Mouse (Mus musculus): ENCODE data around the gene Rab24. TPM values are rescaled to one million over a fixed set of nuclear protein-coding genes. Genes with fewer than 3 reads are reported as not detected.
A peak's percentile ranks its signal among the peaks of the same experiment; 100 is the strongest.

The Rab24 gene
- polyA plus RNA-seq, 1 experiment from 2014 or later = 109 TPM

GRCm38 (mm10) chr13:55339259-55339658, 17.5 kb upstream of the Rab24 start:
- peaks cover 9% of the 10 kb centered on the region for H3K36me3 ChIP-seq
- H3K4me2 ChIP-seq (replicated peaks) = no peak overlapping the region
- H3K9me3 ChIP-seq = no peaks in the 10 kb centered on the region
- no peaks in the 10 kb centered on the region for H3K4me1 ChIP-seq
- H3K27ac ChIP-seq = no peak overlapping the region
- no peak overlapping the region for H3K9ac ChIP-seq
- 37% methylated on average over 2 of the region's 2 CpGs for WGBS
- no peaks in the 10 kb centered on the region for H3K27me3 ChIP-seq (replicated peaks)
- no peak for ATAC-seq (ENCODE audit: low FRiP score, low read depth)
- H3K4me3 ChIP-seq = no peak overlapping the region

GRCm38 (mm10) chr13:55338131-55339054, 16.6 kb upstream of the Rab24 start:
- Histone ChIP-seq H3K9me3 (no peaks in the 10 kb centered on the region), H3K4me1 (no peaks in the 10 kb centered on the region), H3K4me3 (no peak overlapping the region), H3K27ac (no peak overlapping the region), H3K4me2 (replicated peaks) (no peak overlapping the region), H3K9ac (no peak overlapping the region), H3K36me3 (0 out of 2 replicates have a peak, but pooled peaks cover under 1% of the 10 kb centered on the region), H3K27me3 (replicated peaks) (no peaks in the 10 kb centered on the region)
- 63% methylated on average over 12 of the region's 12 CpGs for WGBS
- no peak for ATAC-seq (ENCODE audit: low FRiP score, low read depth)

GRCm38 (mm10) chr13:55337341-55337975, 15.7 kb upstream of the Rab24 start:
- H3K4me1 ChIP-seq = no peaks in the 10 kb centered on the region
- no peak overlapping the region for H3K9ac ChIP-seq
- H3K4me2 ChIP-seq (replicated peaks) = no peak overlapping the region
- H3K27ac ChIP-seq = no peak overlapping the region
- ATAC-seq (ENCODE audit: low FRiP score, low read depth) = no peak
- no peak overlapping the region for H3K4me3 ChIP-seq
- no peaks in the 10 kb centered on the region for H3K27me3 ChIP-seq (replicated peaks)
- no peaks in the 10 kb centered on the region for H3K9me3 ChIP-seq
- WGBS = 70% methylated on average over 10 of the region's 10 CpGs
- no peaks in the 10 kb centered on the region for H3K36me3 ChIP-seq

GRCm38 (mm10) chr13:55335701-55336100, 14.0 kb upstream of the Rab24 start:
- no peak overlapping the region for H3K4me2 ChIP-seq (replicated peaks)
- H3K27me3 ChIP-seq (replicated peaks) = no peaks in the 10 kb centered on the region
- no peaks in the 10 kb centered on the region for H3K36me3 ChIP-seq
- no peak for ATAC-seq (ENCODE audit: low FRiP score, low read depth)
- H3K9me3 ChIP-seq = no peaks in the 10 kb centered on the region
- WGBS = 87% methylated on average over 4 of the region's 4 CpGs
- H3K4me3 ChIP-seq = no peak overlapping the region
- H3K4me1 ChIP-seq = peaks cover 5% of the 10 kb centered on the region; the same call in 1 of the 2 replicates
- no peak overlapping the region for H3K9ac ChIP-seq
- H3K27ac ChIP-seq = no peak overlapping the region

GRCm38 (mm10) chr13:55332331-55332730, 10.6 kb upstream of the Rab24 start:
- H3K4me2 ChIP-seq (replicated peaks) = no peak overlapping the region
- H3K27me3 ChIP-seq (replicated peaks) = no peaks in the 10 kb centered on the region
- no peak overlapping the region for H3K27ac ChIP-seq
- 92% methylated on average over 3 of the region's 3 CpGs for WGBS
- H3K4me3 ChIP-seq = no peak overlapping the region
- H3K4me1 ChIP-seq = peaks cover 29% of the 10 kb centered on the region
- no peak overlapping the region for H3K9ac ChIP-seq
- ATAC-seq (ENCODE audit: low FRiP score, low read depth) = no peak
- no peaks in the 10 kb centered on the region for H3K9me3 ChIP-seq
- no peaks in the 10 kb centered on the region for H3K36me3 ChIP-seq

- peak overlapping the region; percentile 73; the same call in 1 of the 2 replicates for H3K9ac ChIP-seq
- no peak overlapping the region for H3K27ac ChIP-seq
- H3K4me2 ChIP-seq (replicated peaks) = peak overlapping the region; percentile 93
- peaks cover 5% of the 10 kb centered on the region for H3K36me3 ChIP-seq
- no peaks in the 10 kb centered on the region for H3K27me3 ChIP-seq (replicated peaks)
- peak; percentile 54; the same call in 1 of the 2 replicates for ATAC-seq (ENCODE audit: low FRiP score, low read depth)
- peak overlapping the region; percentile 70 for H3K4me3 ChIP-seq
- H3K4me1 ChIP-seq = peaks cover 33% of the 10 kb centered on the region
- WGBS = 49% methylated on average over 14 of the region's 14 CpGs
- H3K9me3 ChIP-seq = no peaks in the 10 kb centered on the region
These were observed 9.0 kb upstream of the Rab24 start for GRCm38 (mm10) chr13:55330567-55331400.

- Histone ChIP-seq H3K4me2 (replicated peaks) (peak within 1 kb of the TSS; percentile 93), H3K9me3 (no peaks in the 10 kb centered on the region), H3K4me3 (peak within 1 kb of the TSS; percentile 70), H3K36me3 (peaks cover 14% of the 10 kb centered on the region), H3K9ac (peak within 1 kb of the TSS; percentile 73), H3K27me3 (replicated peaks) (no peaks in the 10 kb centered on the region), H3K4me1 (peaks cover 33% of the 10 kb centered on the region), H3K27ac (peak within 1 kb of the TSS; percentile 75)
- peak; percentile 86 for ATAC-seq (ENCODE audit: low FRiP score, low read depth)
- WGBS = 1% methylated on average over 80 of the region's 82 CpGs
These were observed 8.2 kb upstream of the Rab24 start, which contains the start of gene Mxd3 for GRCm38 (mm10) chr13:55329683-55330566. TSS of gene Mxd3 (minus strand) at chr13:55329823.

- peak overlapping the region; percentile 70 for H3K4me3 ChIP-seq
These were observed 7.5 kb upstream of the Rab24 start for GRCm38 (mm10) chr13:55329109-55329682.

GRCm38 (mm10) chr13:55328641-55329040, 6.9 kb upstream of the Rab24 start:
- 81% methylated on average over 4 of the region's 4 CpGs for WGBS
- no peaks in the 10 kb centered on the region for H3K27me3 ChIP-seq (replicated peaks)
- H3K9ac ChIP-seq = peak overlapping the region; percentile 73
- H3K4me3 ChIP-seq = peak overlapping the region; percentile 70
- H3K4me2 ChIP-seq (replicated peaks) = peak overlapping the region; percentile 93
- H3K4me1 ChIP-seq = peaks cover 41% of the 10 kb centered on the region
- no peak for ATAC-seq (ENCODE audit: low FRiP score, low read depth)
- H3K27ac ChIP-seq = no peak overlapping the region
- peaks cover 25% of the 10 kb centered on the region for H3K36me3 ChIP-seq
- no peaks in the 10 kb centered on the region for H3K9me3 ChIP-seq

More at GRCm38 (mm10) chr13:55329109-55329682, 7.5 kb upstream of the Rab24 start:
- Histone ChIP-seq H3K9ac (peak overlapping the region; percentile 73), H3K36me3 (peaks cover 19% of the 10 kb centered on the region), H3K27me3 (replicated peaks) (no peaks in the 10 kb centered on the region), H3K9me3 (no peaks in the 10 kb centered on the region), H3K4me2 (replicated peaks) (peak overlapping the region; percentile 93), H3K27ac (no peak overlapping the region), H3K4me1 (peaks cover 35% of the 10 kb centered on the region)
- ATAC-seq (ENCODE audit: low FRiP score, low read depth) = peak; percentile 18; the same call in 1 of the 2 replicates
- WGBS = under 1% methylated on average over 29 of the region's 29 CpGs

GRCm38 (mm10) chr13:55328171-55328570, 6.4 kb upstream of the Rab24 start:
- Histone ChIP-seq H3K4me3 (peak overlapping the region; percentile 70), H3K27ac (no peak overlapping the region), H3K9me3 (no peaks in the 10 kb centered on the region), H3K27me3 (replicated peaks) (no peaks in the 10 kb centered on the region), H3K4me2 (replicated peaks) (peak overlapping the region; percentile 93), H3K4me1 (peaks cover 45% of the 10 kb centered on the region), H3K9ac (peak overlapping the region; percentile 73; the same call in 1 of the 2 replicates), H3K36me3 (peaks cover 29% of the 10 kb centered on the region)
- no peak for ATAC-seq (ENCODE audit: low FRiP score, low read depth)
- WGBS = 82% methylated on average over 6 of the region's 6 CpGs

Measured in neural tube, embryonic 12.5 days (tissue).